Mouse (Mus musculus) adrenal gland (tissue): Measurements from ENCODE around the gene Krt10.

Experiments used
- intact Hi-C: fragments of 180-260 bp; cut with DNase I; formaldehyde crosslinking; loops from one replicate; pipeline ENCODE4 v1.15.1; 2025

Krt10 gene

GRCm38 (mm10) chr11:99374803-99375202 is 14.4 kb downstream of the Krt10 start, which contains the start of gene Krt28:
Gene Krt28 (minus strand): TSS chr11:99374903.
- intact Hi-C loops: loop anchor here (5.0 kb wide), 1 partner anchor 922 kb away; no protein-coding TSS in a partner anchor

- intact Hi-C loops: loop anchor here (5.0 kb wide), 1 partner anchor 58 kb away; no protein-coding TSS in a partner anchor
These were observed 19.2 kb downstream of the Krt10 start for GRCm38 (mm10) chr11:99369853-99370451.

- intact Hi-C loops: loop anchor here (5.0 kb wide), 1 partner anchor 57 kb away; no protein-coding TSS in a partner anchor
These were observed 19.9 kb downstream of the Krt10 start for GRCm38 (mm10) chr11:99369229-99369628.

GRCm38 (mm10) chr11:99366791-99367190 is 22.4 kb downstream of the Krt10 start:
- intact Hi-C loops: loop anchor here (5.0 kb wide), 1 partner anchor 54 kb away; no protein-coding TSS in a partner anchor

- intact Hi-C loops: no loop called here
These were observed 24.8 kb downstream of the Krt10 start for GRCm38 (mm10) chr11:99364412-99364811.

- intact Hi-C loops: no loop called here
These were observed 27.7 kb downstream of the Krt10 start for GRCm38 (mm10) chr11:99361423-99361822.

GRCm38 (mm10) chr11:99351004-99351403 is 38.2 kb downstream of the Krt10 start, which contains the start of gene Krt27:
Gene Krt27 (minus strand): TSS chr11:99351104.
- intact Hi-C loops: no loop called here

GRCm38 (mm10) chr11:99339299-99339847 is 49.8 kb downstream of the Krt10 start:
- intact Hi-C loops: no loop called here

GRCm38 (mm10) chr11:99337866-99338265 is 51.3 kb downstream of the Krt10 start, which contains the start of gene Krt26:
Gene Krt26 (minus strand): TSS chr11:99337966.
- intact Hi-C loops: no loop called here
